Comparison of ENCODE assay signal across 6 mouse cellular contexts in genomic region chr7:116379181-116379580, GRCm38 (mm10). TPM values are rescaled to one million over a fixed set of nuclear protein-coding genes. Genes with fewer than 3 reads are reported as not detected.
DNase-seq lines count a peak whose midpoint lies in the region; ATAC-seq and TF ChIP-seq lines count a peak whose summit lies in the region.
"Not testable (repeated sequence)": the region's sequence is repeated elsewhere in the genome, so short reads cannot be mapped to it uniquely, and the experiment has no call there.

No protein-coding gene starts in this region.

- TF ChIP-seq EP300 in MEL (IDR thresholded peaks at IDR 0.05; ENCODE audit: low read depth in 1 of 2, low read length in 2 of 2); liver, postnatal 0 days (IDR thresholded peaks at IDR 0.05; ENCODE audit: low read depth): not testable (repeated sequence)

- not testable (repeated sequence) for ATAC-seq in liver, postnatal 0 days

- H3K36me3 ChIP-seq in E14TG2a.4 (ENCODE audit: insufficient read depth, low read length); MEL (ENCODE audit: control insufficient read depth in 1 of 2, insufficient read depth in 2 of 2, low read length in 2 of 2): not testable (repeated sequence)
- peaks cover 19% of the 10 kb centered on the region for H3K36me3 ChIP-seq in liver, postnatal 0 days (replicated peaks; ENCODE audit: insufficient read depth, low read length)

- 84% methylated on average over 6 of the region's 6 CpGs for WGBS in liver, postnatal 0 days (ENCODE audit: insufficient replicate concordance)

- H3K4me3 ChIP-seq in E14TG2a.4 (replicated peaks; ENCODE audit: low read length); MEL (ENCODE audit: control insufficient read depth in 1 of 2, insufficient read depth in 1 of 2, low read depth in 2 of 2, low read length in 2 of 2); liver, postnatal 0 days (ENCODE audit: low read depth, low read length): not testable (repeated sequence)

- not testable (repeated sequence) for TF ChIP-seq RAD21 in MEL (IDR thresholded peaks at IDR 0.05; ENCODE audit: low read depth, low read length)

- H3K4me2 ChIP-seq in liver, postnatal 0 days (ENCODE audit: low read depth, low read length), result not testable (repeated sequence)

- H3K27ac ChIP-seq in MEL (ENCODE audit: control insufficient read depth, low read depth, low read length); liver, postnatal 0 days (ENCODE audit: low read depth): not testable (repeated sequence)

- not testable (repeated sequence) for TF ChIP-seq POLR2A in MEL (IDR thresholded peaks at IDR 0.05; ENCODE audit: control insufficient read depth in 1 of 2, insufficient read depth in 1 of 2, low read depth in 1 of 2, low read length in 2 of 2, poor library complexity in 1 of 2)

- not testable (repeated sequence) for H3K4me1 ChIP-seq in E14TG2a.4 (replicated peaks; ENCODE audit: low read depth, low read length); MEL (ENCODE audit: control insufficient read depth in 1 of 2, insufficient read depth in 2 of 2, low read length in 2 of 2); liver, postnatal 0 days (ENCODE audit: insufficient read depth)

- not testable (repeated sequence) for H3K9me3 ChIP-seq in E14TG2a.4 (ENCODE audit: low read length); MEL (replicated peaks; ENCODE audit: insufficient read depth, low read length); liver, postnatal 0 days (ENCODE audit: low read length)

- 0 out of 2 replicates have a peak, but pooled peaks have one; percentile 4 for TF ChIP-seq CTCF in E14TG2a.4 (conservative IDR thresholded peaks at IDR 0.05; ENCODE audit: low read length)
- not testable (repeated sequence) for TF ChIP-seq CTCF in MEL (IDR thresholded peaks at IDR 0.05 in 2 of 3, conservative IDR thresholded peaks at IDR 0.05 in 1 of 3; ENCODE audit: control insufficient read depth in 1 of 3, insufficient read depth in 1 of 3, low read depth in 2 of 3, low read length in 3 of 3, poor library complexity in 1 of 3, severe bottlenecking in 1 of 3)
- TF ChIP-seq CTCF in liver, postnatal 0 days (IDR thresholded peaks at IDR 0.05; ENCODE audit: low read depth), result 0 out of 2 replicates have a peak, but pooled peaks have one; percentile 3

- H3K79me2 ChIP-seq in MEL (ENCODE audit: control insufficient read depth, insufficient read depth, low read length, poor library complexity), result not testable (repeated sequence)

- not testable (repeated sequence) for H3K27me3 ChIP-seq in E14TG2a.4 (ENCODE audit: insufficient read depth, low read length); MEL (ENCODE audit: control insufficient read depth in 1 of 2, insufficient read depth in 2 of 2, low read length in 2 of 2); liver, postnatal 0 days (ENCODE audit: insufficient read depth, low read length)

- not testable (repeated sequence) for H3K9ac ChIP-seq in MEL (ENCODE audit: control insufficient read depth, low read depth, low read length, poor library complexity, severe bottlenecking); liver, postnatal 0 days (replicated peaks)

- DNase-seq in A20 (ENCODE audit: low read depth, low spot score) (peak; percentile 12), MEL (ENCODE audit: low read depth, low spot score) (peak; percentile 17), R1 (ENCODE audit: low read depth, low spot score) (peak; percentile 78)
- peak; percentile 21 for DNase-seq in induced T-regulatory cell, adult 2 months (ENCODE audit: low read depth)
- not testable (repeated sequence) for DNase-seq in liver, postnatal 0 days

TF ChIP-seq in MEL, 35 proteins besides CTCF, POLR2A, EP300 and RAD21:
- 0 out of 2 replicates have a peak, but pooled peaks have one; percentile 31 for TF ChIP-seq TBP (IDR thresholded peaks at IDR 0.05; ENCODE audit: low read depth, low read length)
TF ChIP-seq in MEL: peak in this region for 1; not testable (repeated sequence) for 34.

RNA-seq across cellular contexts. Expression of gene Rps13, which starts 45.2 kb away (rescaled TPM):
- total RNA-seq in MEL (2012; rRNA removed), result 1,903 and 1,952 TPM in 2 replicates
- 100 to 1,000 TPM in 1 of 2 experiments, not detected in 1; 388 TPM for polyA plus RNA-seq in MEL (2012; ENCODE audit: insufficient read depth in 1 of 2, insufficient read length in 2 of 2, low read depth in 1 of 2, low replicate concordance in 2 of 2, missing spikeins in 1 of 2)
- 425 and 427 TPM in 2 replicates for polyA plus RNA-seq in liver, postnatal 0 days (2015; fragmentation: Nextera tagmentation; extraction: Ambion mirVana)
